Mouse (Mus musculus) fibroblast of lung, adult 2 months (primary cell): ENCODE measurements at regions not wholly inside any gene's neighbourhood (a gene's known extent, or its start where the extent isn't known, plus 50 kb on each side); places are given as distances from the start of the nearest gene placed in this dataset.
A peak's percentile ranks its signal among the peaks of the same experiment; 100 is the strongest.

Source experiments
- DNase-seq: peaks from one replicate; pipeline ENCODE4 v3.0.0-alpha.2; 2011; ENCODE audit warnings: low read depth

DNA sequence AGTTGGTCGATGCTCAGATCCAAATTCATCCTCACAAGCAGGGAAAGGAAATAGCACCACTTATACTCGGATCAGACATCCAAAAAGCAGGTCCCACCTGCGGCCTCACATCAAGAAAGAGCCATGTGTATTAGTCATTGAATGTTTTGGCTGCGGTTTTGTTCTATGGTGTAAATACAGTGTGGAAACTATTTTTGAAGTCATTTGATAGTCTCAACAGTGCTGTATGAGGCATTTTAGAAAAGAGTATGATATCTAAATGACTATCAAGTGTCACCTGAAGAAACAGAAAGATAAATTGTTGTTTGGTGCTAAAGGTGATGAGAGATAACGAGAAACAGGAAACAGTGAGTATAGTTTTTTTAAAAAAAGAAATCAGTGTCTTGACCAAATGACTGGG lies 74.7 kb downstream of the Cep44 start:
- no peak for DNase-seq

DNA sequence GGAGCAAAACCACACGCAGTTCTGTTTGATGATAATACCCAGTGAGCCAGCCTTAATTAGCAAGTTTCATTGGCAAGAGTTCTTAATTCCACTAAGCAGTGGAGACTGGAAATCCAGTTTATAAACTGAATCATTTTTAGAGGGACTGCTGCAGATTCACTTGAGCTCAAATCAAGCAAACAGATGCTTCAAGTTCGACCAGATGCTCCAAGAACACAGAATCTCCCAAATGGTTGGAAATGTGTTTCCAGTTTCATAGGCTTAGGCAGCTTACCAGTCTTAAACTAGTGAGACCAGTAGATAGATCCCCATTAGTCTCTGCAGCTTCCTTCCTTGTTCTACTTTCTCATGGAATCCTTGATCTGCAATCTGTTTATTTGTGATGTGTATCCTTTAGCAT lies 75.7 kb downstream of the Cep44 start:
- DNase-seq = no peak

DNA sequence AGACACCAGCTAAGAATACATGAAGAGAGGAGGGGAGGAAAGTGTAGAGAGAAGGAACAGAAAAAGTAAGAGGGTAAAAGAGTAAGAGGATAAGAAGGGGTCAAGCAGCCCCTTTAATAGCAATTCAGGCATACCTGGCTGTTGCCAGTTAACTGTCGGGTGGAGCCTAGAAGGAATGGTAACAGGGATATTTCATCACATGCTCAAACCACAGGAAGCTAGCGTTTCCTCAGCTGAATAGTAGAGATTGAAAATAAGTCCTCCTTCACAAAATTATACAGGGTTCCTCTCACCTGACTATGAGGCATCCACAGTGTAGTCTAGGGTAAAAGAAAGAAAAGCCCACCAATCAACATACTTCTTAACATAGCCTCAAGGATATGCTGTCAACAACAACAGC lies 76.5 kb downstream of the Cep44 start:
- no peak for DNase-seq

DNA sequence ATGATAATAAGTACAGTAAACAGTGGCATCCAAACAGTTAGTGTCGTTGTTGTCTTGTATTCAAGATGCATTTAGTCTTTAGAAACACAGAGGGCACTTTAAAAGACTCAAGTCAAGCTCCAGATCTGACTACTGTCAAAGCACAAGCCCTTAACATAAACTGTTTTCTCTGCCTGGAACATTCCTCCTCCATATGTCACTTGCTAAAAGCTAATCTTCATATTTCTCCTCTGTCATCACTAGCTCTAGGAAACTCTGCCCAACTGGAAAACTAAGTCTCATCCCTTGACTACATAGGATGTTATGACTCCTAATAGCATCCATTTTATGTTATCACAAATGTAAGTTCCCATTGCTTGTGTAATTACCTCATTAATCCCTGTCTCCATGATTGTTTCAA lies 85.8 kb downstream of the Cep44 start:
- DNase-seq = no peak

DNA sequence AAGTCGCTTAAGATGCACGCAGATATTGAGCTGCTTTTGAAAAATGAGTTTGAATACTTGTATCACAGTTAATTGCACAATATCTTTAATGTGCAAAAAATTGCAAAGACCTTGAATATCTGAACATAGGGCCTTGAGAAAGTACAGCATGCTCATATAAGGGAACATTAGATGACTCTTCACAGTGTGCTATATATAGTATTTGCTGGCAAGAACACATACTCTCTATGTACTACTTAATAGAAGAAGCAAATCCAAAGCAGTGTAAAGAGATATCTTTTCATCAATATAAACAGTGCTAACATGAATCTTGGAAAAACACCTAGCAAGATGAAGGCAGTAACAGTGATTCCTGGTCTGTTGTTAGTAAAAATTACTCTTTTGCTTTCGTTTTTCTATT lies 99.9 kb downstream of the Cep44 start:
- DNase-seq = no peak

GRCm38 (mm10) chr8:56443676-56444075 lies 107.2 kb downstream of the Cep44 start:
- DNase-seq = peak; percentile 13

GRCm38 (mm10) chr8:56439417-56439816 lies 111.4 kb downstream of the Cep44 start:
- DNase-seq = peak; percentile 56

GRCm38 (mm10) chr8:56434826-56435225 lies 116.0 kb downstream of the Cep44 start:
- DNase-seq = no peak

DNA sequence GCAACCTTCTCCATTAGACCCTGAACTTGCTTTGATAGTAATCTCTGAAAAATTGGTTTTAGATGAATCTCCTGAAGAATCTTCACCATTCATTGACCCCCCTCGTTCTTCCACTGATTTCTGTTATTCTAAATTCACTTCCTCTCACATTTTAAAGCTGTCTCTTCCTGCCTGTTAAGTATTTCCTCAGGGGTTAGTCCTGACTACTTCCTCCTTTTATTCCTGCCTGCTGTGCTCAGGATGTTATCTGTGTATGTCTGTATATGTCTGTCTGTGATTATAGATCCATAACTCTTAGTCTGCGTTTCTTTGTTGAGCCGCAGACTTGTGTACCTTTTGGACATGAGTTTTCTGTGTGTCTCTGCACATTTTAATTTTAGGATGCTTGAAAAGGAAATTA lies 117.6 kb downstream of the Hpgd start:
- no peak for DNase-seq

- no peak for DNase-seq
Observed at GRCm38 (mm10) chr8:56410412-56410811, 116.0 kb downstream of the Hpgd start.

- no peak for DNase-seq
Observed at GRCm38 (mm10) chr8:56407267-56407666, 112.9 kb downstream of the Hpgd start.

DNA sequence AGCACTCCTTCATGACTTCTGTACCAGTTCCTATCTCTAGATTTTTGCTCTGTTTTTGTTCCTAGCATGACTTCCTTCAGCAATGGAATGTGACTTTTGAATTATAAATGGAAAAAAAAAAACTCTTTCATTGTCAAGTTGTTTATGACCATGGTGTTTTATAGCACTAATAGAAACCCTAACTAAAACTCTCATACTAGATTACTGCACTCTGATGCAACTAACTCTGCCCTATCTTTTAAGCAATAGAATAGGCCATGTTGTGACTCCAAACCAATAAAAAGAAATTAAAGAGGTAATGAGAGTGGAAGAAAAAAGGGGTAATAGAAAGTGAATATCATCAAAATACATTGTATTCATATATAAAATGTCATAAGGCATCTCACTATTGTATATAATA lies 111.9 kb downstream of the Hpgd start:
- no peak for DNase-seq

GRCm38 (mm10) chr8:56397611-56398010 lies 103.2 kb downstream of the Hpgd start:
- DNase-seq = no peak

GRCm38 (mm10) chr8:56396352-56396751 lies 102.0 kb downstream of the Hpgd start:
- no peak for DNase-seq

- peak; percentile 16 for DNase-seq
Observed at GRCm38 (mm10) chr8:56392626-56393025, 98.2 kb downstream of the Hpgd start.

GRCm38 (mm10) chr8:56392158-56392557 lies 97.8 kb downstream of the Hpgd start:
- no peak for DNase-seq
